Mouse (Mus musculus) T-helper 17 cell (primary cell): Measurements from ENCODE around the gene Tmem115.

Experiments used
- in situ Hi-C, 2 experiments: fragments of 300-600 bp; cut with MboI, MseI; formaldehyde crosslinking; loops; 1 replicate in 1 of 2; 2 replicates in 1 of 2; pipeline ENCODE4 v1.15.1; 2025; ENCODE audit warnings: high pct_unique_total_duplicates in 2 of 2

Gene Tmem115

GRCm38 (mm10) chr9:107586974-107587832, 53.5 kb downstream of the Tmem115 start, which contains the start of gene Ifrd2:
Gene Ifrd2 (plus strand): TSS chr9:107587642.
- in situ Hi-C loops, result no loop called here

DNA sequence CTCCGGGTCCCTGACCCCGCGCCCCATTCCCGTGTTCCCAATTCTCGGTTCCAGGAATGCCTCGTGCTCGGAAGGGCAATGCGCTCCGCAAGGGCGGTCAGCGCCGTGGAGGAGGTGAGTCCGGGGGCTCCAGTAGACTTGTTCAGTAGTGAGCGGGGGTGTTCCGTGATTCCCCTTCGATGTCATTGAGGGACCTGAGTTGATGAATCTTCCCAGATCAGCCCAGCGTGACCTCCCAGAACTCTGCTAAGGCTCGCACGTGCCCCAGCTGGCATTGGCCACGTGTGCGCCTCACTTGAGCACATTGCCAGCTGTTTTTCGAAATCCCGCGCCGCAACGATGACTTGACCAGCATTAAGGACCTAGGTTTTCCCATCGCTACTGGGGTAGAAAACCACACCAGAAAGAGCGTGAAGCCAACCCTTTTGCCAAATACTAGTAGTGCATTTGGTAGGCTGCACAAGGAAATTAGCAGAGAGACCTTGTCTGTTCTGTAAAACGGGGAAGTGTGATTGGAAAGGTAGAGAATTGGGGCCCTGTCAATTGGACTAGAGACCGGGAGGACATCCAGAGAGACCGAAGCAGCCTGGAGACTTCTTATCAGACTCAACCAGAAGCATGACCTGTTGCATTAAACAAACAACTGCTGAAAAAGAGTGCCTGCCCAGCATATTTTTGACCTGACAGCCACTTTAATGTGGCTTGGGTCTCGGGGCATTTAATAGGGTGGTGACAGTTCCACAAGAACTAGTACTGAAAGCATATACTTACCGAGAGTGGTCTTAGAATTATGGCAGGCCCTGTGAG, 54.3 kb downstream of the Tmem115 start:
- in situ Hi-C loops, result no loop called here
